Mouse (Mus musculus): ENCODE measurements around the gene Tut1. TPM values are rescaled to one million over a fixed set of nuclear protein-coding genes. Genes with fewer than 3 reads are reported as not detected.

The Tut1 gene
- polyA plus RNA-seq, 1 experiment from 2014 or later: 28.4 TPM

DNA sequence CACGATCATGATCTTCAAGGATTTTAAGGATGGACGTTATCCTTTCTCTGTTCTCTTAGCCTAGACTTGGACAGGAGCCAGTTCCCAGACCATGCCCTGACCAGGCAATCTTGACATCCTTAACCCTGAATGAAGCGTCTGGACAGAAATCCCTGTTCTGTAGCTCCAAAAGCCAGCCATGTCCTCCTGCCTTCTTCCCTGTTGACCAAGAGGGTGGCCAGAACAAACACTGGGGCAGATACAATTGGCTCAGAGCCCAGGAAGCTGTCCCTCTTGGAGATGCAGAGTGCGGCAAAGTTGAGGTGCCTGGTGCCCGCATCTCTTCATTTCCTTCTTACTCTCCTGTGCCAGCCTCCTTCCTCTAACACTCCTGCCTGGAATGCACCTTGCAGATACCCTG lies 32.2 kb downstream of the Tut1 start:
- Histone ChIP-seq H3K4me1 (ENCODE audit: control insufficient read depth, insufficient read depth, low read length) (peaks cover 29% of the 10 kb centered on the region), H3K4me2 (no peak overlapping the region), H3K36me3 (ENCODE audit: control insufficient read depth, insufficient read depth, low read length) (no peaks in the 10 kb centered on the region), H3K9ac (ENCODE audit: low read length) (no peak overlapping the region), H3K27me3 (ENCODE audit: control insufficient read depth, insufficient read depth, low read length) (peaks cover 20% of the 10 kb centered on the region), H3K4me3 (ENCODE audit: low read depth, low read length) (no peak overlapping the region), H3K27ac (ENCODE audit: low read depth, low read length) (no peak overlapping the region), H3K9me3 (ENCODE audit: control insufficient read depth, low read length) (no peaks in the 10 kb centered on the region)
- ATAC-seq (ENCODE audit: low FRiP score) (no peak), DNase-seq (ENCODE audit: low spot score, missing footprints) (peak; percentile 80)
- WGBS: 78% methylated on average over 5 of the region's 5 CpGs

DNA sequence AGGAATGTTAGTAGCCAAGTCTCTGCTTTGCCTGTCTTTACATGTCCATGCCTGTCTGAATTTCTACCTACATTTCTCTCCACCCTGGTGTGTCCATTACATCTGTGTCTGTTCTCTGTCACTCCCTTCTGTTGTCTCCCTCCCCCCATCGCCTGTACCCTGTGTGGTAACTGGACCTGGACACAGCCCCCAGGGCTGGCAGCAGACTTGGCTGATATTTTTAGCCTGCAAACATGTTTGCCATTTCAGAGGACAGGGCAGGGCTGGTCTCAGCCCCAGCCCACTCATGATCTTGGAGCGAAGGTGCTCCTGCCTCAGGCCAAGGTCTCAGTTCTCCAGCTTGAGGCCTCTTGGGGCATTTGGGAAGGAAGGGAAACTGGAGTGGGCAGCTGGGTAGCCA lies 34.2 kb downstream of the Tut1 start:
- WGBS: 41% methylated on average over 2 of the region's 2 CpGs
- peak; percentile 79 for DNase-seq (ENCODE audit: low spot score, missing footprints)
- Histone ChIP-seq H3K27me3 (ENCODE audit: control insufficient read depth, insufficient read depth, low read length) (peaks cover 20% of the 10 kb centered on the region), H3K4me3 (ENCODE audit: low read depth, low read length) (no peak overlapping the region), H3K4me1 (ENCODE audit: control insufficient read depth, insufficient read depth, low read length) (peaks cover 29% of the 10 kb centered on the region), H3K36me3 (ENCODE audit: control insufficient read depth, insufficient read depth, low read length) (no peaks in the 10 kb centered on the region), H3K4me2 (no peak overlapping the region), H3K9ac (ENCODE audit: low read length) (no peak overlapping the region), H3K9me3 (ENCODE audit: control insufficient read depth, low read length) (no peaks in the 10 kb centered on the region), H3K27ac (ENCODE audit: low read depth, low read length) (no peak overlapping the region)
- ATAC-seq (ENCODE audit: low FRiP score): no peak

DNA sequence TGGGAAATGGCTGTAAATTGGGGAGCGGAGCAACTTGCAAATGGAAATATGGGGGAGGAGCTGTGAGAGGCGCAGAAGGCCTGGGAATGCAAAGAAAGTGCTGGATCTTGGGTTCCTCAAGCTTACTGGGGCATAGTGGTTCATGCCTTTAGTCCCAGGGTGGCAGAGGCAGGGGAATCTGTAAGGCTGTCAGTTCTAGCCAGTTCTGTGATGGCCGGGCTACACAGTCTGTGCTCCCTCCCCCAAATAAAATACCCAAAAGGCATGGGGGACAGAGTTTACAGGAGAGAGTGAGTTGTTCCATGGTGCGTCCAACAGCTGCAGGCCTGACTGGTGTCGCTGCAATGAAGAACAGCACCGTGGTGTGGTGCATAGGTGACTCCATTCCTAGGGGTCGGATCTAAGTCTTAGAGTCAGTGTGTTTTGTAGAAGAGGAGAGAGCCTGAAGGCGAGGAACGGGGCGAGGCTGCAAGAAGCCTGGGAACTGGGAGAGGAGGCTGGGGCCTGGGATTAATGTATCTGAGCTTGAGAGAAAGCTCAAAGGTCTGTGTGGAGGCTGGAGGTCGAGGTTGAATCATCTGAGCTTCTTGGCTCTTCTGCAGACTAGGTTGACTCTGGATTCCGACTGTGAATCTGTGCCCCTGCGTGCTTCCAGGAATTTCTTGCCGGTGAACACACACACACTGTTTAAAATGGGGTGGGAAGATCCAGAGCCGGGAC lies 34.9 kb downstream of the Tut1 start:
- peak; percentile 85 for DNase-seq (ENCODE audit: low spot score, missing footprints)
- peak overlapping the region; percentile 46 for H3K4me3 ChIP-seq (ENCODE audit: low read depth, low read length)
- no peak overlapping the region for H3K9ac ChIP-seq (ENCODE audit: low read length)
- WGBS: 12% methylated on average over 15 of the region's 15 CpGs
- ATAC-seq (ENCODE audit: low FRiP score): no peak
- peak overlapping the region; percentile 83 for H3K4me2 ChIP-seq
- no peaks in the 10 kb centered on the region for H3K36me3 ChIP-seq (ENCODE audit: control insufficient read depth, insufficient read depth, low read length)
- H3K27me3 ChIP-seq (ENCODE audit: control insufficient read depth, insufficient read depth, low read length): peaks cover 20% of the 10 kb centered on the region
- no peaks in the 10 kb centered on the region for H3K9me3 ChIP-seq (ENCODE audit: control insufficient read depth, low read length)
- no peak overlapping the region for H3K27ac ChIP-seq (ENCODE audit: low read depth, low read length)
- peaks cover 29% of the 10 kb centered on the region for H3K4me1 ChIP-seq (ENCODE audit: control insufficient read depth, insufficient read depth, low read length)

DNA sequence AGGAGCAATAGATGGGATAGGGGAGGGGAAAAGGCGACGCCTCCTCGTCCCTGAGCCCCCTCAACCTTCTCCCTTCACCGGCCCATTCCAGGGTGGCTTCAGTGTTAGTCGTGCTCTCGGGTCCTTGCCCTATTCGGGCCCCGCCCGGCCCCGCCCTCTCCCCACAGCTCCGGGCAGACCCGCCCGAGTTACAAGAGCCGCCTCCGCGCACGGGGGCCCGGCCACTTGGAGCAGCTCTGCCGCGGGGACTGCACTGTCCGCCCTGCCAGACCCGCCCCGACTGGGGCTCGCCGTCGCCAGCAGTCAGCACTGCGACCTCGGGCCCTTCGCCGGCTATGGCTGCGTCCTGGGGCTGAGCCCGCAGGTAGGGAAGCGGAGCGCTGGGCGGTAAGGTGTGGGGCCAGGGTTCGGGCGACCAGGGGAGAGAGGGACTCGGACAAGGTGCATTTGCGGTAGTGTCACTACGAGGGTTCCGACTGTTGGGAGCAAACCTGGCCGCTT lies 35.5 kb downstream of the Tut1 start, which contains the start of gene Ahnak:
Gene Ahnak, plus strand, starts transcription at position 219 of the 501 bp plus-strand sequence.
- Histone ChIP-seq H3K9me3 (ENCODE audit: control insufficient read depth, low read length) (no peaks in the 10 kb centered on the region), H3K27ac (ENCODE audit: low read depth, low read length) (no peak within 1 kb of the TSS), H3K36me3 (ENCODE audit: control insufficient read depth, insufficient read depth, low read length) (no peaks in the 10 kb centered on the region), H3K4me3 (ENCODE audit: low read depth, low read length) (peak within 1 kb of the TSS; percentile 46), H3K9ac (ENCODE audit: low read length) (peak within 1 kb of the TSS; percentile 61), H3K27me3 (ENCODE audit: control insufficient read depth, insufficient read depth, low read length) (peaks cover 20% of the 10 kb centered on the region), H3K4me2 (peak within 1 kb of the TSS; percentile 83), H3K4me1 (ENCODE audit: control insufficient read depth, insufficient read depth, low read length) (peaks cover 23% of the 10 kb centered on the region)
- DNase-seq (ENCODE audit: low spot score, missing footprints) (no peak), ATAC-seq (ENCODE audit: low FRiP score) (peak; percentile 41)
- WGBS: under 1% methylated on average over 41 of the region's 42 CpGs

DNA sequence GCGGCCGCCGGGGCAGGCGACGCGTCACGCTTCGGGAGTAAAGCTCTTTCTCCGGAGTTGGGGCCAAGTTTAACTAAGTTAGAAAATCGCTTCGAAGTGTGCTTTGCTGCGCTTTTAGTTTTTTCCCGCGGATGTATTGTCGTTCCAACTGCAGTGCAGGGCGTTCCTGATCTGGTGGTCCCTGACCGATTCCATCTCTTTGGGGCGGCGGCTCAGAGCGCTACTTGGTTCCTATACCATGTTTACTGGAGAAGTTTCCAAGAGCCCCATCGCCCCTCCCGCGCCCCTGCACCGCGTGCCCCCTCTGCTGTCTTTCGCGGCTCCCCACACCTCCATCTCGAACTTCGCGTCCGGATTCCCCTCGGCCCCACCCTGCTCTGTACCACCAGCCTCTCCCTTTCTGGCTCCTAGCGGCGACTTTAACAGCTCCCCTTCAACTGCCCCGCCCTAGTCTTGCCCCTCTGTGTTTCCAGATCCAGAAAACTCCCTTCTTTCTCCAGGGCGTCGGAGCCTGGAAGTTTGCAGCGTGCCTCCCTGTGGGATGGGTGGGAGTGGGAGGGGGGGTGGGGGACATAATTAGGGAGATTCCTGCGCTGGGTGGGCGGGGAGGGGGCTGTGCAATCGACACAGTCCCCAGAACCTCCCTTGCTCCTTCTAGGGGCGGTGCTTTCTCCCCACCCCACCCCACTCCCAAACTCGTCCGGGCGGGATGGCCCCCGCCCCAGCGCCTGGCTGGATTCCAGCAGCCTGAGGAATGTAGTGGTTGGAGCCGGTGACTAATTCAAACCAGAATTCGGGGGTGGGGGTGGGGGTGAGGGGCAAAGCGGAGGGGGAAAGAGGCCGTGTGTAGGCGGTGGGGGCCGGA lies 36.2 kb downstream of the Tut1 start:
- peak overlapping the region; percentile 83 for H3K4me2 ChIP-seq
- ATAC-seq (ENCODE audit: low FRiP score) (peak; percentile 63), DNase-seq (ENCODE audit: low spot score, missing footprints) (peak; percentile 96)
- H3K4me3 ChIP-seq (ENCODE audit: low read depth, low read length): peak overlapping the region; percentile 46
- H3K27me3 ChIP-seq (ENCODE audit: control insufficient read depth, insufficient read depth, low read length): peaks cover 20% of the 10 kb centered on the region
- H3K9me3 ChIP-seq (ENCODE audit: control insufficient read depth, low read length): no peaks in the 10 kb centered on the region
- peaks cover 16% of the 10 kb centered on the region for H3K4me1 ChIP-seq (ENCODE audit: control insufficient read depth, insufficient read depth, low read length)
- under 1% methylated on average over 53 of the region's 53 CpGs for WGBS
- peak overlapping the region; percentile 61 for H3K9ac ChIP-seq (ENCODE audit: low read length)
- no peak overlapping the region for H3K27ac ChIP-seq (ENCODE audit: low read depth, low read length)
- H3K36me3 ChIP-seq (ENCODE audit: control insufficient read depth, insufficient read depth, low read length): no peaks in the 10 kb centered on the region

DNA sequence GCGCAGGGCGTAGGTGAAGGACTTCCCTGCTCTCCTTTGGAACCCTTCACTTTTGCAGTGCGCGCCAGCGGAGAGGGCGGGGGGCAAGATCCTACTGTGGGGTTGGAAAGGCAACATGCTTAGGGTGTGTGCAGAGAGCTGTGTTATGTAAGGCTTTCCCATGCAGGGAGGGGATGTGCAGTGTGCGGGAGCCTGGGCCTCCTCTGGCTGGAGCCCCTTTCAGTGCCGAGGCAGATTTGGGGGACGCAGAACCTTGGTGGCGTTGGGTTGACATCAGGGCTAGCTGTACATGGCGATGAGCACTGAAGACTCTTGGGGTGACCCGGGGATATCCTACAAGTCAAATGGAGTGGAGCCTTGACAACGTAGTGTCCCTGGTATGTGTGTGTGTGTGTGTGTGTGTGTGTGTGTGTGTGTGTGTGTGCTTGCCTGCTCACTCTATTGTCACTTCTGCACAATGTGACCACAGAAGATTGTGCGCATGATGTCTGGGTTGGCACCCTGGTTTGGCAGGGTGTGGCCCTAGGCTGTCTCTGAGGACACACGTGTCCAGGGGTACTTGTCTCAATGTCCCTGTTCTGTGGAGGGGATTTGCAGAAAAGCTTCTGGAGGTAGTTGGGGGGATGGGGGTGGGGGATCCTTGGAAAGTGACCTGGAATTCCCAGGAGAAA lies 36.9 kb downstream of the Tut1 start:
- no peak overlapping the region for H3K27ac ChIP-seq (ENCODE audit: low read depth, low read length)
- H3K27me3 ChIP-seq (ENCODE audit: control insufficient read depth, insufficient read depth, low read length): peaks cover 20% of the 10 kb centered on the region
- 20% methylated on average over 15 of the region's 15 CpGs for WGBS
- peak overlapping the region; percentile 46 for H3K4me3 ChIP-seq (ENCODE audit: low read depth, low read length)
- ATAC-seq (ENCODE audit: low FRiP score): peak; percentile 61
- no peaks in the 10 kb centered on the region for H3K9me3 ChIP-seq (ENCODE audit: control insufficient read depth, low read length)
- H3K4me1 ChIP-seq (ENCODE audit: control insufficient read depth, insufficient read depth, low read length): peaks cover 14% of the 10 kb centered on the region
- peak overlapping the region; percentile 83 for H3K4me2 ChIP-seq
- no peaks in the 10 kb centered on the region for H3K36me3 ChIP-seq (ENCODE audit: control insufficient read depth, insufficient read depth, low read length)
- peak overlapping the region; percentile 61 for H3K9ac ChIP-seq (ENCODE audit: low read length)
- peak; percentile 87 for DNase-seq (ENCODE audit: low spot score, missing footprints)

DNA sequence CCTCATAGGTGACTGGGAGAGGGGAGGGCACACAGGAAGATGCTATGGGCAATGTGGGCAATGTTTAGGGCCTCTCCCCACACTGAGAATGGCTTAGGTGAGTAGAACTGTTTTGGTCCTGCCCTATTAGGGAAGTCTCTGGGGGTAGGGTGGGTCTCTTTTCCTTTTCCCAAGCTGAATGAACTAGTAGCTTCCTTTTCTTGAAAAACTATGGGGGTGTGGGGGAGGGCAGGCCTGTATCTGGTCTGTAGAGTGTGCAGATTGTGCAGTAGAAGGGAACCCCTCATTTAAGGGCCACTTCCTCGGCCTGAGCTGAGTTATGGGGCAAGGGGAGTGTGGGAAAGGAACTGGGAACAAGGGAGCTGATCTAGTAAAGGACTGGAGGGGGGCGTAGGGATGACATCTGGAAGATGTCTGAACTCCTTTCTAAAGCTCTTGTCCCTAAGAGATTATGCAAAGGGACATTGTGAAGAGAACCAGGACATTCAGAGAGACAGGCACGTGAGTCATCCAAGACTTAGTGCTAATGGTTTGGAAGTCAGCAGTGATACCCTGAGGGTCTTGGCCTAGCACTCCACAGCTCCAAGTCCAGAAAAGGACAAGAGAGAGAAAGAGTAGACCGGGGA lies 37.7 kb downstream of the Tut1 start:
- DNase-seq (ENCODE audit: low spot score, missing footprints) (peak; percentile 82), ATAC-seq (ENCODE audit: low FRiP score) (no peak)
- peaks cover 20% of the 10 kb centered on the region for H3K27me3 ChIP-seq (ENCODE audit: control insufficient read depth, insufficient read depth, low read length)
- H3K9ac ChIP-seq (ENCODE audit: low read length): no peak overlapping the region
- H3K36me3 ChIP-seq (ENCODE audit: control insufficient read depth, insufficient read depth, low read length): no peaks in the 10 kb centered on the region
- H3K4me3 ChIP-seq (ENCODE audit: low read depth, low read length): no peak overlapping the region
- WGBS: 69% methylated on average over 4 of the region's 4 CpGs
- no peak overlapping the region for H3K27ac ChIP-seq (ENCODE audit: low read depth, low read length)
- H3K9me3 ChIP-seq (ENCODE audit: control insufficient read depth, low read length): no peaks in the 10 kb centered on the region
- peaks cover 14% of the 10 kb centered on the region for H3K4me1 ChIP-seq (ENCODE audit: control insufficient read depth, insufficient read depth, low read length)
- H3K4me2 ChIP-seq: no peak overlapping the region

DNA sequence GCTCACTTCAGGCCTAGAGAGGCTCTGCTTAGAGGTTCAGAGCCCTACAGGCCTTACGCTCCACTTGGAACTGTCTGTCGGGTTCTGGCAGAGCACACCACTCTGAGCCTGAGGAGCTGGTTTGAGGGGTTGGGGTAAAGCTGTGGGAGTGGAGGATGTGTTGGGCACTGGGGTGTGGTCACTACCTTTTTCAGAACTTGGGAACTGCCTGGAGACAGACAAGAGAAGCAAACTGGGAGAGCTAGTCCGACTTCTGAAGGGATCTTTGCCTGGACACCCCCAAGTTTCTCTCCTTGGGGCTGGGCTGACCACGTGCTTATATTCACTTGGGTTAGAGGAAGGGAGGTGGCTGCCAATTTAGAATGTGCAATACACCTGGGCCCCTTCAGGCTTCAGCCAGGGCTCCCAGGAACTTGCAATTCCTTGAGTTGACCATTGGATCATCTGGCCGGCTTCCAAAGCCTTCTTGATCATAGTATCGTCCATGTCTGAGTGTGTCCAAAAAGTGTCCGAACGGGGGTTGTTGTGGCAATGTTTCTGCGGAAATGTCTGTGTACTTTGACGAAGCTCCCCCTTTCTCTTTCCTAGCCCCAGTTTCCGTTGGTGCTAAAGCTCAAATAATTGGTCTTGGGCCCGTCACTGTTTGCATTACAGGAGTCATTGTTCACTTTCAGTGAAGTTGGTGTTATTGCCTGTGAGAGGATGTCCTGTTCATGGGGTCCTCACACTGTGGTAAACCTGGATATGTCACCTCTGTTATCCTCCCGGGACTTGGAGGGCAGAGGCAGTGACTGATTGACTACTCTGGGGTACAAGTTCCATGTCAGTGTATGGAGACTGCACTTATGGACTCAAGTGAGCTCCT lies 38.5 kb downstream of the Tut1 start:
- H3K4me2 ChIP-seq: no peak overlapping the region
- no peaks in the 10 kb centered on the region for H3K9me3 ChIP-seq (ENCODE audit: control insufficient read depth, low read length)
- peak; percentile 74 for DNase-seq (ENCODE audit: low spot score, missing footprints)
- H3K27me3 ChIP-seq (ENCODE audit: control insufficient read depth, insufficient read depth, low read length): peaks cover 20% of the 10 kb centered on the region
- 80% methylated on average over 13 of the region's 13 CpGs for WGBS
- no peak overlapping the region for H3K4me3 ChIP-seq (ENCODE audit: low read depth, low read length)
- H3K36me3 ChIP-seq (ENCODE audit: control insufficient read depth, insufficient read depth, low read length): no peaks in the 10 kb centered on the region
- no peak overlapping the region for H3K9ac ChIP-seq (ENCODE audit: low read length)
- ATAC-seq (ENCODE audit: low FRiP score): no peak
- H3K27ac ChIP-seq (ENCODE audit: low read depth, low read length): no peak overlapping the region
- peaks cover 14% of the 10 kb centered on the region for H3K4me1 ChIP-seq (ENCODE audit: control insufficient read depth, insufficient read depth, low read length)
